Mouse (Mus musculus): ENCODE results near the gene Ssr2. TPM values are rescaled to one million over a fixed set of nuclear protein-coding genes. Genes with fewer than 3 reads are reported as not detected.
A peak's percentile ranks its signal among the peaks of the same experiment; 100 is the strongest.
"Not testable (repeated sequence)": the region's sequence is repeated elsewhere in the genome, so short reads cannot be mapped to it uniquely, and the experiment has no call there.

Gene Ssr2
- polyA plus RNA-seq, 1 experiment = 351 TPM

GRCm38 (mm10) chr3:88604863-88605262, 29.2 kb downstream of the Ssr2 start:
- H3K79me3 ChIP-seq (ENCODE audit: low read depth) = no peaks in the 10 kb centered on the region
- no peaks in the 10 kb centered on the region for H3K36me3 ChIP-seq (ENCODE audit: control insufficient read depth, insufficient read depth)
- no peak for TF ChIP-seq MAX (IDR thresholded peaks at IDR 0.05)
- TF ChIP-seq MYOD1 (IDR thresholded peaks at IDR 0.05; ENCODE audit: control insufficient read depth, insufficient read length, low read depth) = no peak
- no peak for TF ChIP-seq MYOG (IDR thresholded peaks at IDR 0.05; ENCODE audit: control insufficient read depth, extremely low read depth, insufficient read length)
- no peak for TF ChIP-seq CTCF (IDR thresholded peaks at IDR 0.05; ENCODE audit: control insufficient read depth, insufficient read depth, insufficient read length)
- no peak for TF ChIP-seq CEBPB (IDR thresholded peaks at IDR 0.05; ENCODE audit: low read depth)
- no peak for TF ChIP-seq FOSL1 (IDR thresholded peaks at IDR 0.05; ENCODE audit: insufficient read depth, low read length, poor library complexity, severe bottlenecking)
- no peak for TF ChIP-seq USF1 (IDR thresholded peaks at IDR 0.05; ENCODE audit: low read depth)
- H3K4me3 ChIP-seq (ENCODE audit: insufficient read depth, poor library complexity, severe bottlenecking) = no peak overlapping the region
- H3K79me2 ChIP-seq (ENCODE audit: control insufficient read depth, insufficient read depth) = no peaks in the 10 kb centered on the region
- no peak overlapping the region for H3ac ChIP-seq (ENCODE audit: control insufficient read depth, insufficient read length, low read depth)
- no peaks in the 10 kb centered on the region for H3K27me3 ChIP-seq (ENCODE audit: control insufficient read depth, insufficient read depth, insufficient read length)

- not testable (repeated sequence) for H3ac ChIP-seq (ENCODE audit: control insufficient read depth, insufficient read length, low read depth); H3K36me3 ChIP-seq (ENCODE audit: control insufficient read depth, insufficient read depth); H3K79me3 ChIP-seq (ENCODE audit: low read depth); H3K27me3 ChIP-seq (ENCODE audit: control insufficient read depth, insufficient read depth, insufficient read length); H3K79me2 ChIP-seq (ENCODE audit: control insufficient read depth, insufficient read depth); H3K4me3 ChIP-seq (ENCODE audit: insufficient read depth, poor library complexity, severe bottlenecking)
Measured at GRCm38 (mm10) chr3:88605666-88606065, 30.0 kb downstream of the Ssr2 start, which contains the start of gene Arhgef2. Gene Arhgef2, plus strand, starts transcription at chr3:88605966.

- TF ChIP-seq CTCF (IDR thresholded peaks at IDR 0.05; ENCODE audit: control insufficient read depth, insufficient read depth, insufficient read length) = peak; percentile 85
- peak; percentile 30 for TF ChIP-seq USF1 (IDR thresholded peaks at IDR 0.05; ENCODE audit: low read depth)
- no peak for TF ChIP-seq MYOG (IDR thresholded peaks at IDR 0.05; ENCODE audit: control insufficient read depth, extremely low read depth, insufficient read length)
- peak overlapping the region; percentile 12 for H3K4me3 ChIP-seq (ENCODE audit: insufficient read depth, poor library complexity, severe bottlenecking)
Measured at GRCm38 (mm10) chr3:88607065-88607757, 31.5 kb downstream of the Ssr2 start.

GRCm38 (mm10) chr3:88607758-88608138, 32.1 kb downstream of the Ssr2 start:
- H3K79me2 ChIP-seq (ENCODE audit: control insufficient read depth, insufficient read depth) = no peaks in the 10 kb centered on the region
- H3K36me3 ChIP-seq (ENCODE audit: control insufficient read depth, insufficient read depth) = no peaks in the 10 kb centered on the region
- peak overlapping the region; percentile 14 for H3ac ChIP-seq (ENCODE audit: control insufficient read depth, insufficient read length, low read depth)
- H3K27me3 ChIP-seq (ENCODE audit: control insufficient read depth, insufficient read depth, insufficient read length) = no peaks in the 10 kb centered on the region
- TF ChIP-seq FOSL1 (IDR thresholded peaks at IDR 0.05; ENCODE audit: insufficient read depth, low read length, poor library complexity, severe bottlenecking) (no peak), USF1 (IDR thresholded peaks at IDR 0.05; ENCODE audit: low read depth) (no peak), CTCF (IDR thresholded peaks at IDR 0.05; ENCODE audit: control insufficient read depth, insufficient read depth, insufficient read length) (no peak), MAX (IDR thresholded peaks at IDR 0.05) (no peak), CEBPB (IDR thresholded peaks at IDR 0.05; ENCODE audit: low read depth) (no peak), MYOD1 (IDR thresholded peaks at IDR 0.05; ENCODE audit: control insufficient read depth, insufficient read length, low read depth) (no peak), MYOG (IDR thresholded peaks at IDR 0.05; ENCODE audit: control insufficient read depth, extremely low read depth, insufficient read length) (no peak)
- no peak overlapping the region for H3K4me3 ChIP-seq (ENCODE audit: insufficient read depth, poor library complexity, severe bottlenecking)
- no peaks in the 10 kb centered on the region for H3K79me3 ChIP-seq (ENCODE audit: low read depth)

More at GRCm38 (mm10) chr3:88607065-88607757, 31.5 kb downstream of the Ssr2 start:
- H3K79me2 ChIP-seq (ENCODE audit: control insufficient read depth, insufficient read depth) = no peaks in the 10 kb centered on the region
- peak overlapping the region; percentile 14 for H3ac ChIP-seq (ENCODE audit: control insufficient read depth, insufficient read length, low read depth)
- H3K27me3 ChIP-seq (ENCODE audit: control insufficient read depth, insufficient read depth, insufficient read length) = no peaks in the 10 kb centered on the region
- no peaks in the 10 kb centered on the region for H3K36me3 ChIP-seq (ENCODE audit: control insufficient read depth, insufficient read depth)
- H3K79me3 ChIP-seq (ENCODE audit: low read depth) = no peaks in the 10 kb centered on the region

- Histone ChIP-seq H3K36me3 (ENCODE audit: control insufficient read depth, insufficient read depth) (no peaks in the 10 kb centered on the region), H3K79me3 (ENCODE audit: low read depth) (no peaks in the 10 kb centered on the region), H3ac (ENCODE audit: control insufficient read depth, insufficient read length, low read depth) (peak overlapping the region; percentile 10), H3K4me3 (ENCODE audit: insufficient read depth, poor library complexity, severe bottlenecking) (no peak overlapping the region), H3K27me3 (ENCODE audit: control insufficient read depth, insufficient read depth, insufficient read length) (no peaks in the 10 kb centered on the region), H3K79me2 (ENCODE audit: control insufficient read depth, insufficient read depth) (no peaks in the 10 kb centered on the region)
- no peak for TF ChIP-seq MYOG (IDR thresholded peaks at IDR 0.05; ENCODE audit: control insufficient read depth, extremely low read depth, insufficient read length)
- TF ChIP-seq CTCF (IDR thresholded peaks at IDR 0.05; ENCODE audit: control insufficient read depth, insufficient read depth, insufficient read length) = no peak
- TF ChIP-seq MAX (IDR thresholded peaks at IDR 0.05) = no peak
- TF ChIP-seq FOSL1 (IDR thresholded peaks at IDR 0.05; ENCODE audit: insufficient read depth, low read length, poor library complexity, severe bottlenecking) = no peak
- peak; percentile 63 for TF ChIP-seq MYOD1 (IDR thresholded peaks at IDR 0.05; ENCODE audit: control insufficient read depth, insufficient read length, low read depth)
Measured at GRCm38 (mm10) chr3:88609066-88609465, 33.4 kb downstream of the Ssr2 start.

- H3K79me2 ChIP-seq (ENCODE audit: control insufficient read depth, insufficient read depth) = peaks cover 21% of the 10 kb centered on the region
- H3ac ChIP-seq (ENCODE audit: control insufficient read depth, insufficient read length, low read depth) = no peak overlapping the region
- no peaks in the 10 kb centered on the region for H3K36me3 ChIP-seq (ENCODE audit: control insufficient read depth, insufficient read depth)
- H3K27me3 ChIP-seq (ENCODE audit: control insufficient read depth, insufficient read depth, insufficient read length) = no peaks in the 10 kb centered on the region
- H3K4me3 ChIP-seq (ENCODE audit: insufficient read depth, poor library complexity, severe bottlenecking) = no peak overlapping the region
- TF ChIP-seq MAX (IDR thresholded peaks at IDR 0.05) (no peak), CEBPB (IDR thresholded peaks at IDR 0.05; ENCODE audit: low read depth) (no peak), MYOG (IDR thresholded peaks at IDR 0.05; ENCODE audit: control insufficient read depth, extremely low read depth, insufficient read length) (no peak), FOSL1 (IDR thresholded peaks at IDR 0.05; ENCODE audit: insufficient read depth, low read length, poor library complexity, severe bottlenecking) (no peak), CTCF (IDR thresholded peaks at IDR 0.05; ENCODE audit: control insufficient read depth, insufficient read depth, insufficient read length) (no peak), MYOD1 (IDR thresholded peaks at IDR 0.05; ENCODE audit: control insufficient read depth, insufficient read length, low read depth) (no peak), USF1 (IDR thresholded peaks at IDR 0.05; ENCODE audit: low read depth) (no peak)
- peaks cover 2% of the 10 kb centered on the region for H3K79me3 ChIP-seq (ENCODE audit: low read depth)
Measured at GRCm38 (mm10) chr3:88614418-88614817, 38.7 kb downstream of the Ssr2 start.
